Mouse (Mus musculus) ES-CJ7 (cell line): ENCODE data around the gene Arhgap31.

Source experiments
- DNase-seq: peaks from one replicate; pipeline ENCODE4 v3.0.0; 2011; ENCODE audit warnings: low read depth, low spot score

Gene Arhgap31

GRCm38 (mm10) chr16:38652653-38653052 is 60.4 kb downstream of the Arhgap31 start:
- no peak for DNase-seq

GRCm38 (mm10) chr16:38651721-38652231 is 61.3 kb downstream of the Arhgap31 start:
- no peak for DNase-seq

GRCm38 (mm10) chr16:38651306-38651705 is 61.8 kb downstream of the Arhgap31 start:
- no peak for DNase-seq

GRCm38 (mm10) chr16:38649431-38649827 is 63.6 kb downstream of the Arhgap31 start:
- DNase-seq = no peak

GRCm38 (mm10) chr16:38648783-38649430 is 64.2 kb downstream of the Arhgap31 start:
- no peak for DNase-seq

- DNase-seq = no peak
Measured at GRCm38 (mm10) chr16:38648155-38648554, 64.9 kb downstream of the Arhgap31 start.

GRCm38 (mm10) chr16:38644455-38644854 is 68.6 kb downstream of the Arhgap31 start:
- DNase-seq = no peak

GRCm38 (mm10) chr16:38637085-38637484 is 76.0 kb downstream of the Arhgap31 start:
- DNase-seq = no peak

- peak; percentile 45 for DNase-seq
Measured at GRCm38 (mm10) chr16:38636682-38637081, 76.4 kb downstream of the Arhgap31 start.

GRCm38 (mm10) chr16:38635833-38636390 is 77.2 kb downstream of the Arhgap31 start:
- DNase-seq = no peak

- peak; percentile 44 for DNase-seq
Measured at GRCm38 (mm10) chr16:38632147-38632546, 80.9 kb downstream of the Arhgap31 start.

GRCm38 (mm10) chr16:38625811-38626369 is 87.2 kb downstream of the Arhgap31 start:
- no peak for DNase-seq

- no peak for DNase-seq
Measured at GRCm38 (mm10) chr16:38625411-38625810, 87.7 kb downstream of the Arhgap31 start.

- DNase-seq = no peak
Measured at GRCm38 (mm10) chr16:38624303-38624702, 88.8 kb downstream of the Arhgap31 start.

GRCm38 (mm10) chr16:38622283-38622682 is 90.8 kb downstream of the Arhgap31 start:
- DNase-seq = no peak

GRCm38 (mm10) chr16:38620696-38621450 is 92.2 kb downstream of the Arhgap31 start:
- DNase-seq = no peak

- peak; percentile 76 for DNase-seq
Measured at GRCm38 (mm10) chr16:38619054-38619453, 94.0 kb downstream of the Arhgap31 start.

GRCm38 (mm10) chr16:38617977-38618376 is 95.1 kb downstream of the Arhgap31 start:
- DNase-seq = no peak

- DNase-seq = no peak
Measured at GRCm38 (mm10) chr16:38613646-38614045, 99.4 kb downstream of the Arhgap31 start.

GRCm38 (mm10) chr16:38612646-38613045 is 100.4 kb downstream of the Arhgap31 start:
- no peak for DNase-seq

GRCm38 (mm10) chr16:38609092-38609491 is 104.0 kb downstream of the Arhgap31 start:
- DNase-seq = peak; percentile 23

GRCm38 (mm10) chr16:38608687-38609086 is 104.4 kb downstream of the Arhgap31 start:
- DNase-seq = no peak
